Mouse (Mus musculus): ENCODE measurements around the gene Map1b.

Gene Map1b

DNA sequence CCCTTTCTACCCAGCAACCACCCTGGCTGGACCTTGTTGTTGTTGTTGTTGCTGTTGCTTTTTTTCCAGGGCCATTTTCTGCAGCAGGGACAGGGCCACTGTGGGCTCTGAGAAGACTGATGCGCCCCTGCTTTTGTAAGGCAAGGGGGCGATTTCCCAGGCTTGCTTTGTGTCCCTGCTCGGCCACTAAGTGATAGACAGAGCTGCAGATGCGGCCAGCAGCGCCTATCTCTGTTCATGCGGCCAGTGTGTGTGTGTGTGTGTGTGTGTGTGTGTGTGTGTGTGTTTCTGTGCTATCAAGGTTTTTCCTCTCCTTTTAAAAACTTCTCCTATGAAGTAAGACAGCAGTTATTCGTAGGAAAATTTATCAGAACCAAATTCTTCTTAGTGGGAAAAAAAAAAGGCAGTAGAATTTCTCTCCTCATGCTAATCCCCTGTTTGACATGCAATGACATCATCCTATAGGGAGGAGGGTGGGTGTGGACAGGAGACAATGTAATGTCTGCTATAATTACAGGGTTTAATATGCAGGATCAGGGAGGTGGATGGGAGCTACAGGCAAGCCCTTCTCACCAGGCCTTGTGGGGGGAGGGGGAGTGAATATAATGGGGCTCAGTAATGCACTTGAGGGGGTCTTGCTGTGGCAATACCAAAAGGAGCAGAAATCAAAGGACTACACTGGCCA, 23.6 kb downstream of the Map1b start:
- no peak for DNase-seq (ENCODE audit: extremely low spot score, low read depth, low spot score)

DNA sequence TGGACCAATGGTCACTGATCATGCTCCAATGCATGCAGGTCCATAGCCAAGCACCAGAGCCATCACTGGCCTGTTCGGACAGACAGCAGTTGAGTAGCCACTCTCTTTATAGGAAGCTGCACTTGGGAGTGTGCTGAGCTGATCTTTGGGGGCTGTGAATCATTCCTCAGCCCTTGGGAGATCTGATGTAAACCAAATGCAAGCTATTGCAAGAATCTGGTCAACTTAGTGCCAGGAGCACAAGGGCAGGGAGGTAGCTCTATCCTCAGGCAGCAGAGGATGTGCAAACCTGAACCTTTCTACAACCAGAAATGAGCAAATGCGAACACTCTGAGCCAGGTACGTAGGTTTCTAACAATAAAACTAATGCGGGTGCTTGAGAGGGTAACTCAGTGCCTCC, 26.3 kb downstream of the Map1b start:
- no peak for DNase-seq (ENCODE audit: extremely low spot score, low read depth, low spot score)

DNA sequence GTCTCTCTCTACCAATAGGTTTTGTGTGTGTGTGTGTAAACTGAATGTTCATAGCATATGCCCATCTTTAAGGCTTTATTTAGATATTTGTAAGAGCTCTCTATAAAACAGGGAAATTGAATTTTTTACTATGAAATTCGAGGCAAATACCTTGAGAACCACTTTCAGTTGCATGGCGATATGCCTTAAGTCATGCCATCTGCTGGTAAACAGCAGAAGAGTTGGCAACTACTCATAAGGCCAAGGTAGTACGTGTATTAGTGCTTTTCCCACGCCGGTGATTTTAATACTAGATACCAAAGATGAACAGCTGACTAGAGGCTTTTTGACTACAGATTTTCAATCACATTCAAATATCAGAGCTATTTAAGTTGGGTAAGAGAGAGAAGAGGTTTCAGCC, 27.2 kb downstream of the Map1b start:
- DNase-seq (ENCODE audit: extremely low spot score, low read depth, low spot score) = no peak

DNA sequence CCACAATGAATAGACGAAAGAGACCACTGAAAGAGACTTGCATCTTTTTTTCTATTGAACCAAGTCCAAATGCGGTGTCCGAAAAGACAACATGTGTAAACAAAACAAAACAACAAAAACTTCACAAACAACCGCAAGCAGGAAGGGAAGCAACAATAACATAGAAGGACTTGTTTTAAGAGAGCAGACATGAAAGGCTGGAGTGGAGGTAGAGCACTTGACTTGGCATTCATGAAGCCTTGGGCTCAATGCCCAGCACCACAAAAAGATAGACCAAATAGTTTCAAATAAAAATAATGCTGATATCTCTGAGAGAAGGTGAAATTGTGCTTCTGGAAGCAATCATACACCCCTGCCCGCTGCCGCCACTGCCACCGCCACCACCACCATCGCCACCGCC, 30.5 kb downstream of the Map1b start:
- no peak for DNase-seq (ENCODE audit: extremely low spot score, low read depth, low spot score)

DNA sequence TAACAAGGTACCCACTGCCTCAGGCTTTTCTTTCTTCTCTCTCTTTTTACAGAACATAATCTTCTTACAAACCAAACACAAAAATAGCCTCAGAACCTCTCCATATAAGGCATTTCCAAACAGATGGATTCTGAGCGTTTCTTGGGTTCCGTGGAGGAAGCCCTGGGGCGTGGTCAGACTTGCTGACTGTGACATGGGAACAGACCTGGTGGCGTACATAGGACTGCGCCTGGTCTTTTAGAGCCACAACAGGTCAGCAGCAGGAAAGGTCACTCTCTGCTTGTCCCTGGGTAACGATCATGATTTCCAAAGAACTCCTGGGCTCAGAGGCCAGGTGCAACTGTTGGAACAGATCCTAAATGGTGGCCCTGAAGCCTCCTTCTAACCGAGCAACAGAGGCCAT, 31.0 kb downstream of the Map1b start:
- DNase-seq (ENCODE audit: extremely low spot score, low read depth, low spot score) = no peak

DNA sequence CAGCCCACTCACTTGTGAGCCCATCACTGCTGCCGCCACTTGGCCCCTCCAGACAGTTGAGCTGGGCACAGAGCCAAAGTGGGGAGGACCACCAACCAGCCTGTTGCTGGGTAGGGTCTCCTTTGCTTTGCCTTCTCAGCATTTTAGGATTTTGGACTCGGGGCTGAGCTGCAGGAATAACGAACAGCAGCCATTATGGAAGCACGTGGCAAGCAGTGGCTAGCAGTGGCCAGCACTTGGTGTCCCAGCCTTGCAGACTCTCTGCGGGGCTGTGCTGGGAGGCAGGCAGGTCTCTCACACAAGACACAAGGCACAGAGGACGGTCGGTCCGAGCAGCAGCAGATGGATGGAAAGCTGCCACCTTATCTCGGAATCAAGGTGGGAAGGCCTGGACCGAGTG, 31.4 kb downstream of the Map1b start:
- DNase-seq (ENCODE audit: extremely low spot score, low read depth, low spot score) = no peak

DNA sequence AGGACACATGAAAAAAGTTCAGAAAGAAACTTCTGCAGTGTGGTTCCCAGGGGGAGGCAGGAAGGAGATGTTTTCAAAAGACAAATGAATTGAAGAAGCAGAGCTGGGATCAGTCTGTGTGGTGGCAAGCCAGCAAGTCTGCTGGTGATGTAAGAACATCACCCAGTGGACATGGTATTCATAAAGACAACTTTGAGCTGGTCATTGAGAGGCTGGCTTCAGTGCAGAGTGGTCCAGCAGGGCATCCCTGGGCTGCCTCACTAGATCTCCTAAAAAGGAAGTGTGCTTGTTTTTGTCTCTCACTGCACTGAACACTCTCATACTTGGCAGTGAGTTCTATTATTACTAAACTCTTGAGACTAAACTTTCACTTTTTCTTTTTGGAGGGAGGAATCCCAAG, 32.9 kb downstream of the Map1b start:
- DNase-seq (ENCODE audit: extremely low spot score, low read depth, low spot score) = no peak

DNA sequence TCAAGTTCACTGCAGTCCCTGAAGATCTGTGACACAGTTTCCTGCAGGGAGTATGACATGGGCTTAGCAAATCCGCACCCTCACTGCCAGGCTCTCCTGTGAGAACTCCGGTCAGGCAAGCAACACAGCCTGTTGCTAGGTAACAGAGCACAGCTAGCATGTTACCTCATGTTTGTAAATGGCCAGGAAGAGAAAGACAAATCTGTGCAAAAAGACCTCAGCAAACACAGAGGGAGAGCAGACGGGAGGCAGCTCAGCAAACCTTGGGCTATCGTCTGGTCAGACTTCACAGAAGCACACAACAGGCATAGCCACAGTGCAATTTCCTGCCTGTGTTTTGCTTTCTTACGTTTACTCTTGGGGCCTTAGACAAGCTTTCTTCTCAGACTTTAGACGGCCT, 40.9 kb downstream of the Map1b start:
- DNase-seq (ENCODE audit: extremely low spot score, low read depth, low spot score) = peak; percentile 37

DNA sequence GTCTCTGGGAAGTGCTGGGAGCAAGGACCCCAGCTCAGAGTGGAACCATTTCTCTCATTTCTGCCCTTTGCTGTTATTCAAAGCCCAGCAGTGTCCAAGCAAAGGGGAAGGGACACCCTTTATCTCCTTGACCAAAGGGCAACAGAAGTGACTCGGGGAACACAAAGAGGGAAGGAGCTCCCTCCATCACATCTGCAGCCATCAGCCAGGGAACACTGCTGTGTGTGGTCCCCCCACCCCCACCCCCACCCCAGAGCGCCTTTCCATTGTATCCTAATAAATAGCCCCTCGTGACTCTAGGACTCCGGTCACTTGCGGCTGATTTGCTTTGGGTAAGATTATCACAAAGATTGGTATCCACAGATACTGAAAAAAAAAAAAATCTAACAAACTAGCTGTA, 41.3 kb downstream of the Map1b start:
- DNase-seq (ENCODE audit: extremely low spot score, low read depth, low spot score) = no peak

DNA sequence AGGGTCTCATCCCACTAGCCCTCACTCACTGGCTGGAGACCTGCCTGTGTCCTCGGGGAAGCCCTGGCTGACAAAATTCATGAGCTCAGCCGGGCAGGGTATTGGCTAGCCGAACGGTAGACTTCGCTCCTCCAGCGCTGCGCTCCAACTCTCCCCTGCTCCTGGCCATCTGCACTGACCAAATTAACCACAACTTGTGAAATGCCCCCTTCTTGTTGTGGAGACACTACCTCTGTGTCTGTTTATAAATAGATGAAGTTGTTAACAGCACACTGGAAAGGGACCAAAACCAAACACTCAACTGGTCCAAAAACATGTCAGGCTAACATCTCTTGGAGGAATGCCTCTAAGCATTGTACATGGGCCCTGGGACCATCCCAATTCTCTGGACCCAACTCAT, 42.2 kb downstream of the Map1b start:
- DNase-seq (ENCODE audit: extremely low spot score, low read depth, low spot score) = no peak

DNA sequence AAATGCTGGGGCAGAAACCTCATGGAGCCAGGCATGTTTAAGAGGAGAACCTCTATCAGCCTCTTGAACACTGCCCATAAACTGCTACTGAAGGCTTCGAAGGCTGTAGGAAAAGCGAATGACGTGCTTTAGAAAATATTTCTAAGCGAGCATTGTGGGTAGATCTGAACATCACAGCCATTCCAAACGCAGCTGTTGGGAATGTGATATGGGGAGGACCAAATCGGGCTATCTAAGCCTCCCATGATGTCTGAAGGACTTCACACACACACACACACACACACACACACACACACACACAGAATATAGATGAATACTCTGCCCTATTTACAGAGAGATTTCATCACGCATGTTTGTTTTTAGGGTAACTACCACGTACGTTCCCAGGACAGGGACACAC, 44.3 kb downstream of the Map1b start:
- no peak for DNase-seq (ENCODE audit: extremely low spot score, low read depth, low spot score)

DNA sequence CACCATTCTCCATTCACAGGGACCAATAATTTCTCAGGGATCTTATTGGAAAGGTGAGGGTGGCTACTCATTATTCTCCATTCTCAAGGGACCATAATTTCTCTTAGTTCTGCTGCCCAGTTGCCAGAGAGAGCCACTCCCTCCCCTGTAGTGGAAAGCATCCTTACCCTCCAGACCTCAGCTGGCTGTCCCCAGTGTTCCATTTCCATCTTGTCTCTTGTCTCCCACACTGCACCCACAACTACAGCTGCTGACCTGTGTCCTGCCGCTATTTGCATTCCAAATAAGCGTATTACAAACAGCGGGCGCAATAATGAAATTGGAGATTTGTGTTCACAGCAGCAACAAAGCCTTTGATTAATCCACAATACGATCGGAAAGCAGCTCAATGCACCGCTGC, 46.3 kb downstream of the Map1b start:
- no peak for DNase-seq (ENCODE audit: extremely low spot score, low read depth, low spot score)

DNA sequence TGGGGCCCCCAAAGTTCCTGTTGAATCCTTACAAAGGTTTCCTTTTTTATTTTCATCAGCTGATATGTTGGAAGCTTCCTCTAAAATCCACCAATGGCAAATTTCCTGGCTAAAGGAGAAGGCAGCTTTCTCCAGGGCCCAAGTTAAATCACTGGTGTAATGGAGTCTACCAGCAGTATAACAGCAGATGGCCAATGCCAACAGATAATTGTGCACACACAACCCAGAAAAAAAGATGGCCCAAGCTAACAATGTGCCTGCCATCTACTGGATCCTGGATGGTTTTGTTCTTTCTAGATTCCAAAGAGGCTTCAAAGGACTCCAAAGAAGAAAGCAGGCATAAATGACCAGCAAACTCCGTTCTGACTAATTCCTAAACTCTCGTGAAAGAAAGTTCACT, 48.1 kb downstream of the Map1b start:
- no peak for DNase-seq (ENCODE audit: extremely low spot score, low read depth, low spot score)

DNA sequence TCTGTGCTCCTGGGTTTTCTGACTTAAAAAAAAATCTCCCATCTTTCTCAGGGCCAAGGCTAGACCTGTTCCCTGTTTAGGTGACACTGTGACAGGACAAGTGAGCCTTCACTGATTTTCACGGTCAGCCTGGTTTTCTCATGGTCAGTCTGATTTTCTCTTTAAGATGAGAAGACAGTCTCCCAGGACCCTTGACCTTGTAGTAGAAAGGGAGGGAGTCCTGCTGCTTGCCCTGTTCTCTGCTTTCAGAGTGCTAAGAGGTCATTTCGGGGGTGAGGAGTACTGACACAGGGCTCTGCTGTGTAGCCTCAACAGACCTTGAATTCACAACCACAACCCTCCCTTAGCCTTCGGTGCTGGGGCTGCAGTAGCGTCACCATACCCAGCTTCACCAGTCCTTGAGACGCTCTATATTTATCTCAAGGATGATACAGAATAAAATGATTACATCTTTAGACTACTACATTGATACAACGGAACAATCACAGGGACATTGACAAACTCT, 49.5 kb downstream of the Map1b start:
- DNase-seq (ENCODE audit: extremely low spot score, low read depth, low spot score) = no peak

DNA sequence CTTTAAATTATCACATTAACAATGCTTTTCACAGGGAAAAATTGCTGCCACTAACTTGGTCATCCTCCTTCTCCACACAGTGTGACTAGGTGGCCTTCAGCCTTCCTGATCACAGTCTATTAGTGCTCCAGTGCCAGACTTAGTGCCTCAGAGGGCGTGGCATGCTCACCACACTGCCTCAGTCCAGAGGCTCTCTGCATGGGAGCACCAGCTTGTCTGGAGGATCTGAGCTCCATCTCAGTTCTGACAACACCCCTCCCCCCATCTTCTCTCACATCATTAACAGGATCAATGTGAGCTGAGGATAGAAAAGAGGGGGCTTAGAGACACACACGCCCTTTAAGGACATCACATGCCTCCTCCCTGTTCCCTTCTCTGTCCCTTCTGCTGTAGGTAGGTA, 50.3 kb downstream of the Map1b start:
- DNase-seq (ENCODE audit: extremely low spot score, low read depth, low spot score) = no peak

DNA sequence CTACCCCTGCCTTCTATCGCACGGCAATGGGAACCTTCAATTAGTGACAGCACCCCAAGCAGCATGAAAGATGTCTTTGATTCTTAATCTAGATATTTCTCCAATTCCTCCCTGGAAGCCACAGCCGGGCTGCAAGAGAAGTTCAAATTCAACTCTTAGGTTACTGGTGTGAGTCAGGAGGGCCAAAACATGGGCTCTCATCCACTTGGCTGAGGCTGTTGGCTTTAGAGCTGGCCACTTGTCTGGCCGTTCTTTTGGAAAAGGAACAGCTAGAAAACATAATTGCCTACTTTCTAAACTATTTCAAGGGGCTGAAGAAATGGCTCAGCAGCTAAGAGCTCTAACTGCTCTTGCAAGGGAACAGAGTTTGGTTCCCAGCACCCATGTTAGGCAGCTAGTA, 51.8 kb downstream of the Map1b start:
- DNase-seq (ENCODE audit: extremely low spot score, low read depth, low spot score) = no peak

DNA sequence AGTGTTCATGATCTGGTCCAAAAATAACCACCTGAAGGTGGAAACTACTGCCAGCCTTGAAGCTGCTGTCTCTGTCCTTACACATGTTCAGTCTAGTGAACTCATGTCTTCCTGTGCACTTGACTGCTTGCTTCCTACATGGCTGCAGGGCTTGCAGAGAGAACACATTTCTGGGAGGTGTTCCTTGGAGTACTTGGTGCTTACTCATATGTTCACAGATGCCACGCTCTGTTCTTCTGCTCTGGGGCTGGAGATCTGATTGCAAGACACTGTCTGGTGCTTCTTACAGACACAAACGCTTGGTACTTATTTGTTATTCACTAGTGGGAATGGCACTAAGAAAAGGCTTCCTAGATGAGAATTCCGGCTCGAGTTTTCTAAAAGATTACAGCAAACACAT, 54.5 kb downstream of the Map1b start:
- no peak for DNase-seq (ENCODE audit: extremely low spot score, low read depth, low spot score)

DNA sequence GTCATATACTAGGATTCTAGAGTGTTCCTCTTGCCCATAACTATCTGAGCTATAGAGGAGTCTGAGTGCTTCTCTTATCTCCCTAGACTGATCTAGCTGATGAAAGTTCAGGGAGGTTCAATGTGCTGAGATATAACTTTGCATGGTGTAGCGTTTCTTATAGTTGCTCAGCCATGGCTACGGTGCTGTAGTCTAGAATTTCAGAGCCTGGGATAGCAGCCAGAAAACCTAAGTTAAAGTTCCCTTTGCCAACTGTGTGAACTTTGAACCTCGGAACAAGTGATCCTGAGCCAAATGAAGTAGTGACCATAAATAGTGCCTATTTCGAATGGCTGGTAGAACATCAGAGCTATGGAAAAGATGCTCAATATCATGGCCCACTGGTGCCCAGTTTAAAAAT, 56.7 kb downstream of the Map1b start:
- no peak for DNase-seq (ENCODE audit: extremely low spot score, low read depth, low spot score)

DNA sequence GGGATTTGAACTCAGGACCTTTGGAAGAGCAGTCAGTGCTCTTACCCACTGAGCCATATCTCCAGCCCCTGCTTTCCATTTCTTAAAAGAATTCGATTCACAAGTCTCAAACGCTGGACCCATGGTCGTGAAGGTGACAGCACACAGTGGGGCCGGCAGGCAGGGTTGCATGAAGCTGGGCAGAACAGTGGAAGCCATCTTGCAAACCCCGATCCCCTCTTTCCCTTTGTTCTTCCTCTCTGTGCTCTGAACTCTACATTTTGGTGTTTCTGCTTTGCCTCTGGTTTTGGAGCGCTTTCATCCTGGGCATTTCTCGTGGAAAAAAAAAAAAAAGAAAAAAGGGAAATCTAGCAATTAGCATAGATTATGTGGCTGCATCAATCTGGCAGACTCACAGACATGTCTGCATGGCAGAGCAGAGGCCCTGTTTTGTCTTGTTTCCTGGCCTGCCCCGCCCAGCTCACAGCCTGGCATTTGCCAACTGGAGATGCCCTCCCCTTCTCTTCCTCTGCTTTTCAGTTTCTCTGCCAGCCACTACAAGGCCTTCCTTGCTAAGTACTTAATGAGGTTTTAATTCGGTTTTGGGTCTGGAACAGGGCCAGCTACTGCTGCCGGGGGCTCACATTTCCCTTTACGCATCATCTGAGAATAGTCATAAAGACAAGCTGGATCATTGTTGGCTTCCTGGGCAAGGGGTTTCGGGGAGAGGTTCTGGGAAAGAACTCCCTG, 57.5 kb downstream of the Map1b start:
- no peak for DNase-seq (ENCODE audit: extremely low spot score, low read depth, low spot score)

DNA sequence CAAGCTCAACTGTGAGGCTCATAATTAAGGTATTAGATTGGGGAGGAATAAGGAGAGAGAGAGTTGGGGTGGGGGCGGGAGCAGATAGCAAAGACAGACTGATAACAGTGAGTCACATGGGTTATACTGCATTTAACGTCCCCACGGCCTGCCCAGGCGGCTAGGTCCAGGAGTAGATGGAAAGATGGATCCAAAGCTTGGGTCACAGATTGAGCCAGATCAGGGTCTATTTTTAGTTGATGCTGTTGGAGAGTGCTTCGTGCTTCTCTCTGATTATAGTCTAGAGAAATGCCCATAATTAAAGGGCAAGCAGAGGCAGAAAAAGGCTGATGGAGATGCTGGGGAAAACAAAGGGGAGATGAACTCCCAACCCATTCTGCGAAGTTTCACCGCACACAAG, 61.4 kb downstream of the Map1b start:
- DNase-seq (ENCODE audit: extremely low spot score, low read depth, low spot score) = no peak

DNA sequence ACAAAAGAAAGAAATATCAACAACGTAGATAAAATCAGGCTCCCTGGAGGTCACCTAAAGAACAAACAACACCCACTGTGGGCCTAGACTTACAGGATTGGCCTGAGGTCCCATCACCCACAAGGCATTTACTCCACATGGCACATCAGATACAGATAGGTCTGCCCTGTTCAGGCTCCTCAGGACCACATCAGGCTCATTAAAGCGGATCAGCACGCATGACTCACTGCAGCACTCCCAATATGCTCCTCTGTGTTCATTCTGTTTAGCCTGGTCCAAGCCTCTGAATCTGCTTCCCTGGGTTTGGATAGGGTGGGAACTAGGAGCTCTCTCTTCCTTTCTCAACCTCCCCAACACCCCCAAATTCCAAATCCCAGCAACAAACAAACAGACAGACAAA, 63.9 kb downstream of the Map1b start:
- no peak for DNase-seq (ENCODE audit: extremely low spot score, low read depth, low spot score)

DNA sequence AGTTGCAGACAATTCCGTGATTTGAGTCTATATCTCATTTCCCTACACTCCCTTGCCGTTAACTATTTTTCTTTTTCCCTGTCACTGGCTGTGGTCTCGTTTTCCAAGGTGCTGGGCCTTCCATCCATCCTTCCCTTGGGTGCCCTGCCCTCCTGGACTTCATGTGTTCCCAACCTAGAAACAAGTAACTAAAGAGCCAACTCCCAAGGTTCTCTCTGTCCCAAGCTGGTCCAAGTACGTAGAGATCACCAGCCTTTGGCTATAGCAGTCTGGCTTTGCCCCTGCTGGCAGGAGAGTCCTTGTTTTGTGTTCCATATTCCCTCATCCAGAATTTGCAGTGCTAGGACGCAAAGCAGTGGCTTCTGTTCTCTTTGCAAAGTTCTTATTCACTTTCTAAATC, 65.1 kb downstream of the Map1b start:
- DNase-seq (ENCODE audit: extremely low spot score, low read depth, low spot score) = no peak

DNA sequence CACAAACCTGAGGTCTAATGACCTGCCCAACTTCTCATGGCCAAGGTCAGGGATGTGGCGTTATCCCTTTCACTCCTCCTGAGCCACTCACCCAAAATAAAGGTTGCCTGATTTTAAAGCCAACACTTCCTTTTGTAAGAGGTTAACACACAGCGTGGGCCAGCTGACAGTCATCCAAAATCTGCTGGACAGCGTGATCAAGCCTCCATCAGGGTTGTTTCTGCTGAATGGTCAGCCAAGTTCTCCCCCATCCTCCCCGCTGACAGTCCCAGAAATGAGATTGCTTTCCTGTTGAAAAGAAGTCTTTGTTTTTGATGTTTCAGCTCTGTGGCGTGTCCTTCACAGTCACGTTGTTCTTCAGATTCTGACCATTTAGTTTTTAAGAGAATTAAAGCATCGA, 65.6 kb downstream of the Map1b start:
- no peak for DNase-seq (ENCODE audit: extremely low spot score, low read depth, low spot score)
